Mouse (Mus musculus): ENCODE measurements around the gene Macrod1.
A peak's percentile ranks its signal among the peaks of the same experiment; 100 is the strongest.

The Macrod1 gene

DNA sequence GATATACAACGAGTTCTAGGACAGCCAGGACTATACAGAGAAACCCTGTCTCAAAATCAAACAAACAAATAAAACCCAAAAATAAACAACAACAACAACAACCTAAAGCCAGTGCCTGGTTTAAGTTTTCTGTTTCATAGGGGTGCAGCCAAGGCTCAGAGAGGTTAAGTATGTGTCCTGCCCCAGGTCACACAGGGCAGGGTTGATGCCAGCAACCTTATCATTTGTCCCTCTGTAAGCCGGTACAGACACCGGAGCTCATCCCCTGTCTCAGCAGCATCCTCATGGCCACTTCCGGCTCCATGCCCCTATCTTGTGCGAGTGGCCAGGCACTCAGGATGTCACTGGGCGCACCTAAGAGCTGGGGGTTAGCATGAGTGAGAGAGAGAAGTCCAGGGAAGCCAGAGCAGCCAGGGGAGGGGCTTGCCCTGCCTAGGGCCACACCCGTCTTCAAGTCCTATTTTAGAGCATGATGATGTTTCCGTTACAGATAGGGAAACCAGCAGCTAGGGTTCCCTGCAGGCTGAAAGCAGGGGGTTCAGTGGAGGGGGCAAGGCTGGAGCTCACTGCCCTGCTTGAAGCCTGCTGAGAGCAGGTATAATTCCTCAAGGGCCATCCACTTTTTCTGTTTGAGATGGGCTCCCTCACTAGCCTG lies 61.2 kb downstream of the Macrod1 start:
- DNase-seq, result no peak

- DNase-seq, result peak; percentile 83
Observed at GRCm38 (mm10) chr19:7121252-7121651, 64.6 kb downstream of the Macrod1 start.

GRCm38 (mm10) chr19:7122277-7122676 lies 65.7 kb downstream of the Macrod1 start:
- DNase-seq, result no peak

DNA sequence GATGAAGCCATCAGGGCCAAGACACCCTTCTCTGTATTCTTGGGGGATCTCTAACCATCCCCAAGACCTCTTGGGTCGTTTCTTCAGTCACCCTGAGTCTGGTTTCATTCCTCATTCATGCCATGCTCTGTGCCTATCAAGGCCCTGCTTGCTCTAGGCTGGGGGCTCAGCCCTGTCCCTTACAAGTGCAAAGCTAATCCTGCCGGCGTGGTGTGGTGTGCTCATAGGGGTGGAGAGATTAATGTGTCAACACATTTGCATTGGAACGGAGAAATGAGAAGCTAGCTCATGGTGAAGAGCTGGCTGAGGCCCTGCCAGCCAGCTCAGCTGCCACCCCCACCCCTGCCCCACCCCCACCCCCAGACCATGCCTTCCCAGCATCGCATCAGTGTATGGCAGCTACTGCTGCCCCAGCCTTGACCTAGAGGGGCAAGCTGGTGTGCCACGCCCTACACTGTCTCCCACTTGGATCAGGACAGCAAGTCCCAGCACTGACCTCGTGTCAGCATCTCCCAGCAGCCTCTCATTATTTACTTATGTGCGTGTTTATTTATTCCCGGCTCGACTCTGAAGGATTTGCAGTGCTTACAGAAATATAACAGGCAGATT lies 66.2 kb downstream of the Macrod1 start:
- DNase-seq, result no peak

- no peak for DNase-seq
Observed at GRCm38 (mm10) chr19:7125526-7126156, 69.0 kb downstream of the Macrod1 start.

DNA sequence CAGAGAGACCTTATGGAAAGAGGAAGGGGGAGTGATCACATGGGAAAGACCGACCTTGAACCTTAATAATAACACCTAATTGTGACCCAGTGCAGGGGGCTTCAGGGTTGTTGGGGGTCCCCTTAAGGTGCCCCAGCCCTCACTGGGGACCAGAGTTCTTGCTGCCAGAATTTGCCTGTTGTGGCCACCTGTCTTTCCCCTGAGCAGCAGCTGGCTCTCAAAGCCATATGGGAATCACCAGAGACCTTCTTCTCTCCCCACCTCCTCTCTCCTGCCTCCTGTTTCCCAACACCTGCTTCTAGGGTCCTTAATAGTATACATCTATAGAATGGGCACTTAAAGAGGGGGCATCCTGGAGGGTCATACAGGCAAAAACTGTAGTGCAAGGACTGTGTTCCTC lies 69.6 kb downstream of the Macrod1 start:
- DNase-seq, result no peak

DNA sequence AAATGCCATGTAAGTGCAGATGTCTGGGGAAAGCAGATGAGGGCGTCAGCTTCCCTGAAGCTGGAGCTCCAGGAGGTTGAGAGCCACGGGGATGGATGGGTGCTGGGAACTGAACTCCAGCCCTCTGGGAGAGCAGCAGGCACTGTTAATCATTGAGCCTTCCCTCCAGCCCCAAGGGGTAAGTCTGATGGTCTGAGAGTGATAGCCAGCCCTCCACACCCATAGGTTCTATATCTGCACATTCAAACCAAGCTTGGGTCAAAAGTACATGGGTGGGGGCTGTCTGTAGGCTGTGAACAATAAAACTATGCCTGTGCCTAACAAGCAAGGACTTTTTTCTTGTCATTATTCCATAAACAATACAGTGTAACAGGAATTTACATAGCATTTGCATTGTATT lies 70.3 kb downstream of the Macrod1 start:
- DNase-seq, result no peak

DNA sequence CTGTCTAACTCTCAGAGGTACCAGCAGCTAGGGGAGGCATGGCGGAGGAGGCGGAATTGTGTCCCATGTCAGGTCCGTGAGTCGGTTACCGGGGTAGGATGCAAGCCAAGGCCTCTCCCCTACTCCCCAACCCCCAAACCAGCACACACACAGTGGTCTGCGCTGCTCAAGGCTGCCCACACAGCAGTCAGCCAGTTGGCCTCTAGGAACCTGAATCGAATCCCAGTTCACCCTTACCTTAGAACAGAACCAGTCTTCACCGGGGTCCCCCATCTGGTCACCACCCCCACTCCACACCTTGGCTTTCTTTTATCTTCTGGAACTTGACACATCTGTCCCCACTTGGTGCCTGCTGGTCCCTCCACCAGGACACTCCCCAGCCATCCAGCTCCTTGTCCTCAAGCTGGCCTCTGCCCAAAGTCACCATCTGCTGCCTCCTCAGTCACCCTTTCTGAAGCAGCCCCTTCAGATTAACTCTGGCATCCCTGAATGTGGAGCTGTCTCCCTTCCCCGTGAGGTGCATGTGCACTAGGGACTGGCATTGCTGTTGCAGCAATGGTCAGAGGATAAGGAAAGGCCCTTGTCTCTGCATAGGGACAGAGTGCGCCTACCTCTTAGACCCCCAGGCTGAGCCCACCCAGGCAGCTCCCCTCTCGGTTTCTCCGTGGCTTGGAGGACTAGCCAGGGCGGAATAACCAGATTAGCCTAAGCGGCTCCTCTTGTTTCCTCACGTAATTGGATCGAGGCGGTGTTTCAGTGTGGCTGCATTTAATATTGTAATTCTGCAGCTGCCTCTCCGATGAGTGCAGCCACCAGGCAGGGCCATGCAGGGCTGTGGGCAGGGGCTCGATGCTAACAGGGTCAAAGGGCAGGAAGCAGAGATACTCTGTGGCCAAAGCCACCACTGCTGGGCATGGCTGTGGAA lies 72.2 kb downstream of the Macrod1 start:
- DNase-seq, result peak; percentile 83

- DNase-seq, result no peak
Observed at GRCm38 (mm10) chr19:7130317-7130716, 73.7 kb downstream of the Macrod1 start.

- no peak for DNase-seq
Observed at GRCm38 (mm10) chr19:7133436-7133835, 76.8 kb downstream of the Macrod1 start.

GRCm38 (mm10) chr19:7134631-7135091 lies 78.1 kb downstream of the Macrod1 start:
- no peak for DNase-seq

GRCm38 (mm10) chr19:7135525-7135924 lies 78.9 kb downstream of the Macrod1 start:
- peak; percentile 71 for DNase-seq

- DNase-seq, result peak; percentile 86
Observed at GRCm38 (mm10) chr19:7136016-7136415, 79.4 kb downstream of the Macrod1 start.

- no peak for DNase-seq
Observed at GRCm38 (mm10) chr19:7136714-7137498, 80.3 kb downstream of the Macrod1 start.

GRCm38 (mm10) chr19:7138327-7138726 lies 81.7 kb downstream of the Macrod1 start:
- no peak for DNase-seq

- no peak for DNase-seq
Observed at GRCm38 (mm10) chr19:7139321-7139720, 82.7 kb downstream of the Macrod1 start.

GRCm38 (mm10) chr19:7140373-7140772 lies 83.8 kb downstream of the Macrod1 start:
- DNase-seq, result no peak

- no peak for DNase-seq
Observed at GRCm38 (mm10) chr19:7140856-7141421, 84.3 kb downstream of the Macrod1 start.

DNA sequence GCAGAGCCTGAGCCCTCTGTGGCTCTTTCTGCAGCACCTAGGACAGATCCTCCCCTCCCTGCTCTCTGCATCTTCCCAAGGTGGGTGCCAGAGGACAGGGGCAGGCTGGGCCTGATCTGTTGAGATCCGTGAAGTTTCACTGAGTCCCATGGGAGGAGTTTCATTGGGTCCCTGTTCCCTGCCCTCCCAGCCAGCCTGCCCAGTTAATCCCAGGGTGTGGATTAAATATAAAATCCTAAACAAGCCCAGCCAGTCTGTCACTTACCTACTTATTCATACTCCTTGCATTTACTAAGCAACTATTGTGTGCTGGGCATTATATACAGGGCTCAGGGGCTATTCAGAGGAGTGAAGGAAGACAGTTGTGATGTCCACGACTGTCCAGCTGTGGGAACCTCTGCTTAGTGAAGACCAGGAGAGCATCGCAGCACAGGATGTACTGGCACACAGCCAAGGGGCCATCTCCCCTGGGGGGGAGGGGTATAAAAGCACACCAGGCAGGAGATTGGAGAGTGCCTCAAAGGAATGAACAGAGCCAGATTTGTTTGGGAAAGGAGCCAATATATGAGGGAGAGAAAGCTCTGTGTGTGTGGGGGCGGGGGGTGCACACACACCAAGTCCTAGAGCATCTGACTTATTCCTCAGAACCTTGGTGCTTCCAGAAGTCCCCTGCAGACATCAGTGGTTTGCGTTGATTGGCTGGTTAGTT lies 85.8 kb downstream of the Macrod1 start:
- no peak for DNase-seq

- no peak for DNase-seq
Observed at GRCm38 (mm10) chr19:7143854-7144253, 87.2 kb downstream of the Macrod1 start.

DNA sequence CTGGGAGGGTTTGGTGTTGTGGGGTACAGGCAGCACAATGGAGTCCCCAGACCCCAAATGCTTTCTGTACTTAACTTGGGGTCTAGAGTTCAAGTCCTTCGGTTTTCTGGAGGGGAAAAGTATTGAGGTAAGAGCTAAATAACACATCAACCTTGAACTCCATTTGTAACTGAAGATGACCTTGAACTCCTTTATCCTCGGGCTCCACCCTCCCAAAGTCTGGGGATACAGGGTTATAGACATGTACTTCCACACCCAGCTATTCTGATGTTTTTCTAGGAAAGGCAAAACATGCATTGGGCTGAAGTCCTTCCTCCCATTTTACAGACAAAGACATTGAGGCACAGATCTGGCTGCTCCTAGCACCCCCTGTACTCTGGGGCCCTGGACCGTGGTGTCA lies 87.8 kb downstream of the Macrod1 start:
- no peak for DNase-seq

Data from cerebellum, adult 9-11 months (tissue).